Comparison of ENCODE assay signal across 14 mouse cellular contexts in genomic region chr15:84380181-84380580, GRCm38 (mm10). TPM values are rescaled to one million over a fixed set of nuclear protein-coding genes. Genes with fewer than 3 reads are reported as not detected.
A peak's percentile ranks its signal among the peaks of the same experiment; 100 is the strongest.
DNase-seq lines count a peak whose midpoint lies in the region; ATAC-seq and TF ChIP-seq lines count a peak whose summit lies in the region.
"Had no signal": no experiment of that assay in that cellular context is flagged by ENCODE, and none has a peak within 500 bp of the region (broad histone marks: within the 10 kb centered on the region; RNA-seq: fewer than 3 reads in every experiment).

No protein-coding gene starts in this region.

- H3K9me3 ChIP-seq in forebrain, embryonic 16.5 days (ENCODE audit: control insufficient read depth, low read length) = no peaks in the 10 kb centered on the region
- H3K9me3 ChIP-seq: embryonic facial prominence, embryonic 13.5 days had no signal

- H3K36me3 ChIP-seq in forebrain, embryonic 16.5 days (ENCODE audit: control insufficient read depth, insufficient read depth) = no peaks in the 10 kb centered on the region
- H3K36me3 ChIP-seq: embryonic facial prominence, embryonic 13.5 days had no signal

- no peak overlapping the region for H3K4me3 ChIP-seq in forebrain, embryonic 16.5 days (replicated peaks; ENCODE audit: low read length)
- H3K4me3 ChIP-seq: embryonic facial prominence, embryonic 13.5 days had no signal

- no peak overlapping the region for H3K9ac ChIP-seq in forebrain, embryonic 16.5 days (replicated peaks; ENCODE audit: low read depth, low read length)
- H3K9ac ChIP-seq: embryonic facial prominence, embryonic 13.5 days; forebrain, postnatal 0 days had no signal

- no peak for TF ChIP-seq CTCF in Patski (IDR thresholded peaks at IDR 0.05)

- WGBS in forebrain, embryonic 16.5 days = 85% methylated on average over 10 of the region's 10 CpGs

- H3K4me1 ChIP-seq in forebrain, embryonic 16.5 days (replicated peaks; ENCODE audit: control insufficient read depth, insufficient read depth, low read length) = no peaks in the 10 kb centered on the region
- H3K4me1 ChIP-seq: embryonic facial prominence, embryonic 13.5 days had no signal

- CTCF ChIA-PET in Patski (lab: Charles Lee) = no interaction called here

- no peak overlapping the region for H3K27ac ChIP-seq in forebrain, embryonic 16.5 days (ENCODE audit: low read length)
- H3K27ac ChIP-seq: embryonic facial prominence, embryonic 13.5 days had no signal

- no peak overlapping the region for H3K4me2 ChIP-seq in forebrain, embryonic 16.5 days (ENCODE audit: low read length)
- H3K4me2 ChIP-seq: embryonic facial prominence, embryonic 13.5 days had no signal

- in situ Hi-C loops in Patski (cut with MboI; ENCODE audit: low pct_unique_long_range_greater_than_20kb) = no loop called here

- POLR2A ChIA-PET in Patski (lab: Charles Lee) = no interaction called here

- peak; percentile 90 for ATAC-seq in Patski
- no peak for ATAC-seq in forebrain, embryonic 16.5 days
- ATAC-seq in monocyte, adult 5-6 weeks (replicated peaks; ENCODE audit: insufficient number of reproducible peaks, low FRiP score, low TSS enrichment, poor library complexity, severe bottlenecking) = no peak
- ATAC-seq: forebrain, postnatal 0 days had no signal

- DNase-seq in 3134 (ENCODE audit: extremely low read depth, insufficient read length, low spot score) = peak; percentile 39
- peak; percentile 75 for DNase-seq in Patski (ENCODE audit: low read depth, low spot score)
- DNase-seq in kidney, adult 18-20 months = peak; percentile 42
- DNase-seq in kidney, postnatal 4 days = peak; percentile 60 to 72
- DNase-seq in thymus, postnatal 0 days (ENCODE audit: low spot score) = no peak
- DNase-seq: cerebellum, adult 9-11 months; forebrain, postnatal 0 days; heart, adult 11 months; heart, postnatal 14 days; spleen, adult 18-20 months; thymus, adult 2 months had no signal

- no peaks in the 10 kb centered on the region for H3K27me3 ChIP-seq in Patski
- H3K27me3 ChIP-seq in forebrain, embryonic 16.5 days (replicated peaks; ENCODE audit: control insufficient read depth, insufficient read depth, low read length) = no peaks in the 10 kb centered on the region
- H3K27me3 ChIP-seq: embryonic facial prominence, embryonic 13.5 days had no signal

RNA-seq across cellular contexts. Expression of gene Parvg, which starts 56.4 kb away (rescaled TPM):
- polyA plus RNA-seq in Patski (2021) = not detected
- polyA plus RNA-seq in forebrain, embryonic 16.5 days (2015; fragmentation: Nextera tagmentation; extraction: Ambion mirVana) = 0.84 and 1.0 TPM in 2 replicates
- 130 and 155 TPM in 2 replicates for polyA plus RNA-seq in thymus, postnatal 0 days (2015; fragmentation: Nextera tagmentation; extraction: Ambion mirVana)
- 54.1 to 106 TPM (median 56.9 TPM) in 3 replicates for total RNA-seq in monocyte, adult 5-6 weeks (2017)

Comparison
In these comparisons a context has a peak if more than half of its experiments do, and no peak if none do; other contexts are left out.
1. RNA of gene Parvg, which starts 56.4 kb away (polyA plus RNA-seq): 130 to 155 TPM in thymus, postnatal 0 days; 0.84 to 1.0 TPM in forebrain, embryonic 16.5 days and not detected in Patski (single experiment); every median in the first group is over 10 times any median in the second.